Mouse (Mus musculus) stomach, postnatal 0 days (tissue): ENCODE measurements at regions not wholly inside any gene's neighbourhood (a gene's known extent, or its start where the extent isn't known, plus 50 kb on each side); places are given as distances from the start of the nearest gene placed in this dataset.

Experiments
- ATAC-seq: fragments of 200-750 bp; cut with Nextera tagmentation; 2 replicates; pipeline ENCODE4 v1.8.0; 2017; ENCODE audit not compliant: low FRiP score, low TSS enrichment
- DNase-seq: peaks from one replicate; pipeline ENCODE4 v3.0.0-alpha.2; 2016; ENCODE audit warnings: low spot score
- H3K27ac ChIP-seq: fragments of 300-500 bp; sonication (generic); replicated peaks from 2 replicates; pipeline ENCODE4 v1.5.1; 2014; ENCODE audit warnings: mild to moderate bottlenecking, control low read depth
- H3K27me3 ChIP-seq: fragments of 300-500 bp; sonication (generic); 2 replicates; pipeline ENCODE4 v1.6.1; 2014; ENCODE audit warnings: low read length; ENCODE audit not compliant: control insufficient read depth, insufficient read depth
- H3K36me3 ChIP-seq: fragments of 300-500 bp; sonication (generic); 2 replicates; pipeline ENCODE4 v1.6.1; 2014; ENCODE audit warnings: low read length, mixed read lengths; ENCODE audit not compliant: control insufficient read depth, insufficient read depth
- H3K4me1 ChIP-seq: fragments of 300-500 bp; sonication (generic); replicated peaks from 2 replicates; pipeline ENCODE4 v1.6.1; 2014; ENCODE audit warnings: antibody characterized with exemption; ENCODE audit not compliant: control insufficient read depth, insufficient read depth
- H3K4me2 ChIP-seq: fragments of 300-500 bp; sonication (generic); replicated peaks from 2 replicates; pipeline ENCODE4 v1.6.1; 2014; ENCODE audit warnings: low read depth, mild to moderate bottlenecking, control low read depth, moderate library complexity
- H3K4me3 ChIP-seq: fragments of 300-500 bp; sonication (generic); 2 replicates; pipeline ENCODE4 v1.5.1; 2014; ENCODE audit warnings: low read depth, low read length, control low read depth
- H3K9ac ChIP-seq: fragments of 300-500 bp; sonication (generic); 2 replicates; pipeline ENCODE4 v1.6.1; 2014; ENCODE audit warnings: mild to moderate bottlenecking, low read length, control low read depth, mixed read lengths
- H3K9me3 ChIP-seq: fragments of 300-500 bp; sonication (generic); 2 replicates; pipeline ENCODE4 v1.6.1; 2016; ENCODE audit warnings: low read length; ENCODE audit not compliant: control insufficient read depth
- CTCF ChIP-seq: IDR thresholded peaks from 2 replicates; pipeline ENCODE4 v1.5.1; 2016; ENCODE audit warnings: antibody characterized with exemption, low read depth, mild to moderate bottlenecking, moderate library complexity
- EP300 ChIP-seq: optimal IDR thresholded peaks from 2 replicates; pipeline ENCODE3; 2016; ENCODE audit warnings: antibody characterized with exemption
- WGBS: fragments of 180-500 bp; shearing (Covaris S2); extraction: QIAGEN DNeasy Blood & Tissue Kit; methylation state at CpG from one replicate; pipeline ENCODE4 v1.1.7; 2014; 5-methylcytosine and 5-hydroxymethylcytosine counted together

GRCm38 (mm10) chr15:18360256-18360655 is 458.5 kb upstream of the Cdh10 start:
- Histone ChIP-seq H3K4me2 (no peak overlapping the region), H3K27ac (no peak overlapping the region), H3K4me1 (no peaks in the 10 kb centered on the region), H3K9ac (no peak overlapping the region), H3K9me3 (no peaks in the 10 kb centered on the region), H3K36me3 (no peaks in the 10 kb centered on the region), H3K27me3 (no peaks in the 10 kb centered on the region), H3K4me3 (no peak overlapping the region)
- no peak for TF ChIP-seq EP300
- no peak for TF ChIP-seq CTCF
- 87% methylated on average over 4 of the region's 4 CpGs for WGBS
- no peak for DNase-seq
- no peak for ATAC-seq

- H3K27ac ChIP-seq: no peak overlapping the region
- H3K27me3 ChIP-seq: no peaks in the 10 kb centered on the region
- no peak overlapping the region for H3K4me3 ChIP-seq
- 34% methylated on average over 2 of the region's 2 CpGs for WGBS
- 0 out of 2 replicates have a peak, but pooled peaks have one; percentile 18 for TF ChIP-seq CTCF
- TF ChIP-seq EP300: no peak
- no peaks in the 10 kb centered on the region for H3K9me3 ChIP-seq
- DNase-seq (no peak), ATAC-seq (no peak)
- H3K4me1 ChIP-seq: no peaks in the 10 kb centered on the region
- no peak overlapping the region for H3K4me2 ChIP-seq
- no peak overlapping the region for H3K9ac ChIP-seq
- no peaks in the 10 kb centered on the region for H3K36me3 ChIP-seq
Observed at GRCm38 (mm10) chr15:18399724-18400123, 419.0 kb upstream of the Cdh10 start.

GRCm38 (mm10) chr15:18400257-18400846 is 418.4 kb upstream of the Cdh10 start:
- H3K36me3 ChIP-seq: no peaks in the 10 kb centered on the region
- 72% methylated on average over 3 of the region's 3 CpGs for WGBS
- no peak overlapping the region for H3K9ac ChIP-seq
- TF ChIP-seq CTCF (no peak), EP300 (no peak)
- no peaks in the 10 kb centered on the region for H3K4me1 ChIP-seq
- no peak for DNase-seq
- H3K27ac ChIP-seq: no peak overlapping the region
- ATAC-seq: no peak
- no peak overlapping the region for H3K4me3 ChIP-seq
- no peaks in the 10 kb centered on the region for H3K9me3 ChIP-seq
- no peaks in the 10 kb centered on the region for H3K27me3 ChIP-seq
- H3K4me2 ChIP-seq: no peak overlapping the region

- ATAC-seq (no peak), DNase-seq (no peak)
- Histone ChIP-seq H3K9ac (no peak overlapping the region), H3K4me2 (no peak overlapping the region), H3K9me3 (no peaks in the 10 kb centered on the region), H3K4me3 (no peak overlapping the region), H3K36me3 (no peaks in the 10 kb centered on the region), H3K4me1 (no peaks in the 10 kb centered on the region), H3K27ac (no peak overlapping the region), H3K27me3 (no peaks in the 10 kb centered on the region)
- no peak for TF ChIP-seq EP300
- no peak for TF ChIP-seq CTCF
- WGBS: 51% methylated on average over 5 of the region's 5 CpGs
Observed at GRCm38 (mm10) chr15:18432705-18433104, 386.0 kb upstream of the Cdh10 start.

- H3K4me1 ChIP-seq: no peaks in the 10 kb centered on the region
- no peaks in the 10 kb centered on the region for H3K9me3 ChIP-seq
- no peak overlapping the region for H3K9ac ChIP-seq
- no peak overlapping the region for H3K27ac ChIP-seq
- DNase-seq (no peak), ATAC-seq (no peak)
- TF ChIP-seq CTCF (no peak), EP300 (no peak)
- no peaks in the 10 kb centered on the region for H3K27me3 ChIP-seq
- no peaks in the 10 kb centered on the region for H3K36me3 ChIP-seq
- no peak overlapping the region for H3K4me3 ChIP-seq
- H3K4me2 ChIP-seq: no peak overlapping the region
Observed at GRCm38 (mm10) chr15:18453801-18454200, 364.9 kb upstream of the Cdh10 start.

- 56% methylated on average over 4 of the region's 4 CpGs for WGBS
- no peak overlapping the region for H3K27ac ChIP-seq
- H3K9ac ChIP-seq: no peak overlapping the region
- no peaks in the 10 kb centered on the region for H3K27me3 ChIP-seq
- DNase-seq (no peak), ATAC-seq (no peak)
- TF ChIP-seq EP300: no peak
- no peak for TF ChIP-seq CTCF
- no peaks in the 10 kb centered on the region for H3K36me3 ChIP-seq
- no peaks in the 10 kb centered on the region for H3K4me1 ChIP-seq
- no peak overlapping the region for H3K4me3 ChIP-seq
- no peaks in the 10 kb centered on the region for H3K9me3 ChIP-seq
- H3K4me2 ChIP-seq: no peak overlapping the region
Observed at GRCm38 (mm10) chr15:18482385-18482784, 336.4 kb upstream of the Cdh10 start.
